Mouse (Mus musculus) ES-CJ7 (cell line): Measurements from ENCODE around the gene Kdm1b.

Source experiments
- DNase-seq: peaks from one replicate; pipeline ENCODE4 v3.0.0; 2011; ENCODE audit warnings: low read depth, low spot score

The Kdm1b gene

GRCm38 (mm10) chr13:47109239-47109638 lies 65.9 kb downstream of the Kdm1b start:
- no peak for DNase-seq

- no peak for DNase-seq
These were observed 67.9 kb downstream of the Kdm1b start for GRCm38 (mm10) chr13:47111185-47111584.

GRCm38 (mm10) chr13:47112056-47112455 lies 68.8 kb downstream of the Kdm1b start:
- no peak for DNase-seq

GRCm38 (mm10) chr13:47112924-47113323 lies 69.6 kb downstream of the Kdm1b start:
- DNase-seq = no peak

GRCm38 (mm10) chr13:47116000-47116399 lies 72.7 kb downstream of the Kdm1b start:
- no peak for DNase-seq

GRCm38 (mm10) chr13:47121333-47121889 lies 78.1 kb downstream of the Kdm1b start:
- peak; percentile 36 for DNase-seq

- peak; percentile 43 for DNase-seq
These were observed 79.5 kb downstream of the Kdm1b start, which contains the start of gene Rnf144b for GRCm38 (mm10) chr13:47122537-47123430. Gene Rnf144b (plus strand): TSS chr13:47122656.

- peak; percentile 86 for DNase-seq
These were observed 81.2 kb downstream of the Kdm1b start for GRCm38 (mm10) chr13:47124449-47124848.

- no peak for DNase-seq
These were observed 81.7 kb downstream of the Kdm1b start for GRCm38 (mm10) chr13:47124986-47125385.

GRCm38 (mm10) chr13:47125595-47125994 lies 82.3 kb downstream of the Kdm1b start:
- no peak for DNase-seq

GRCm38 (mm10) chr13:47129090-47129489 lies 85.8 kb downstream of the Kdm1b start:
- no peak for DNase-seq

- no peak for DNase-seq
These were observed 89.8 kb downstream of the Kdm1b start for GRCm38 (mm10) chr13:47133058-47133457.

GRCm38 (mm10) chr13:47134836-47135235 lies 91.5 kb downstream of the Kdm1b start:
- no peak for DNase-seq
